Mouse (Mus musculus) forebrain, embryonic 13.5 days (tissue): Measurements from ENCODE around the gene Adcy2. TPM values are rescaled to one million over a fixed set of nuclear protein-coding genes. Genes with fewer than 3 reads are reported as not detected.

Experiments used
- ATAC-seq: fragments of 200-750 bp; cut with Nextera tagmentation; 2 replicates; pipeline ENCODE4 v1.8.0; 2017
- H3K27ac ChIP-seq: fragments of 300-500 bp; sonication (generic); 2 replicates; pipeline ENCODE4 v1.5.1; 2015; ENCODE audit warnings: inconsistent platforms, mild to moderate bottlenecking, moderate library complexity
- H3K27me3 ChIP-seq: fragments of 300-500 bp; sonication (generic); 2 replicates; pipeline ENCODE4 v1.6.1; 2015; ENCODE audit warnings: mild to moderate bottlenecking, inconsistent platforms
- H3K36me3 ChIP-seq: fragments of 300-500 bp; sonication (generic); 2 replicates; pipeline ENCODE4 v1.6.1; 2015; ENCODE audit warnings: mild to moderate bottlenecking, inconsistent platforms; ENCODE audit not compliant: poor library complexity, severe bottlenecking
- H3K4me1 ChIP-seq: fragments of 300-500 bp; sonication (generic); 2 replicates; pipeline ENCODE4 v1.6.1; 2015; ENCODE audit warnings: inconsistent platforms
- H3K4me2 ChIP-seq: fragments of 300-500 bp; sonication (generic); 2 replicates; pipeline ENCODE4 v1.6.1; 2015; ENCODE audit warnings: inconsistent platforms, mild to moderate bottlenecking, moderate library complexity
- H3K4me3 ChIP-seq: fragments of 300-500 bp; sonication (generic); 2 replicates; pipeline ENCODE4 v1.5.1; 2015; ENCODE audit warnings: mild to moderate bottlenecking, inconsistent platforms
- H3K9ac ChIP-seq: fragments of 300-500 bp; sonication (generic); 2 replicates; pipeline ENCODE4 v1.6.1; 2015; ENCODE audit warnings: mild to moderate bottlenecking, inconsistent platforms
- H3K9me3 ChIP-seq: fragments of 300-500 bp; sonication (generic); replicated peaks from 2 replicates; pipeline ENCODE4 v1.6.1; 2016; ENCODE audit warnings: inconsistent platforms
- WGBS: fragments of 180-500 bp; shearing (Covaris S2); methylation state at CpG from one replicate; pipeline ENCODE4 v1.1.7; 2015; 5-methylcytosine and 5-hydroxymethylcytosine counted together
- polyA plus RNA-seq: library from polyadenylated mRNA; unstranded; fragments of >200 nt; fragmentation: Nextera tagmentation; extraction: Ambion mirVana; gene quantifications from 2 replicates; pipeline ENCODE4 v1.2.1, GENCODE M21; 2015

Adcy2 gene
- polyA plus RNA-seq, 1 experiment from 2014 or later, result 1.2 TPM

- Histone ChIP-seq H3K4me1 (no peaks in the 10 kb centered on the region), H3K36me3 (no peaks in the 10 kb centered on the region)
- no peak for ATAC-seq
Measured at GRCm38 (mm10) chr13:68793286-68793685, 206.1 kb downstream of the Adcy2 start.

GRCm38 (mm10) chr13:68787286-68788061, 211.9 kb downstream of the Adcy2 start:
- H3K27ac ChIP-seq, result no peak overlapping the region
- H3K4me2 ChIP-seq, result no peak overlapping the region
- ATAC-seq, result no peak
- H3K9ac ChIP-seq, result no peak overlapping the region
- no peaks in the 10 kb centered on the region for H3K9me3 ChIP-seq
- H3K27me3 ChIP-seq, result no peaks in the 10 kb centered on the region
- WGBS, result 87% methylated on average over 8 of the region's 8 CpGs
- no peaks in the 10 kb centered on the region for H3K4me1 ChIP-seq
- H3K4me3 ChIP-seq, result no peak overlapping the region
- no peaks in the 10 kb centered on the region for H3K36me3 ChIP-seq

More at GRCm38 (mm10) chr13:68793286-68793685, 206.1 kb downstream of the Adcy2 start:
- H3K27me3 ChIP-seq, result no peaks in the 10 kb centered on the region
- no peak overlapping the region for H3K27ac ChIP-seq
- H3K4me2 ChIP-seq, result no peak overlapping the region
- H3K9ac ChIP-seq, result no peak overlapping the region
- no peak overlapping the region for H3K4me3 ChIP-seq
- no peaks in the 10 kb centered on the region for H3K9me3 ChIP-seq

- Histone ChIP-seq H3K27me3 (no peaks in the 10 kb centered on the region), H3K4me1 (no peaks in the 10 kb centered on the region), H3K36me3 (no peaks in the 10 kb centered on the region), H3K4me3 (no peak overlapping the region), H3K27ac (no peak overlapping the region), H3K4me2 (no peak overlapping the region), H3K9me3 (no peaks in the 10 kb centered on the region), H3K9ac (no peak overlapping the region)
- WGBS, result 66% methylated on average over 1 of the region's 1 CpGs
- no peak for ATAC-seq
Measured at GRCm38 (mm10) chr13:68783096-68783495, 216.2 kb downstream of the Adcy2 start.

- Histone ChIP-seq H3K4me2 (no peak overlapping the region), H3K9me3 (no peaks in the 10 kb centered on the region), H3K4me3 (no peak overlapping the region), H3K9ac (no peak overlapping the region), H3K4me1 (no peaks in the 10 kb centered on the region), H3K27me3 (no peaks in the 10 kb centered on the region), H3K36me3 (no peaks in the 10 kb centered on the region), H3K27ac (no peak overlapping the region)
- ATAC-seq, result no peak
- 92% methylated on average over 6 of the region's 6 CpGs for WGBS
Measured at GRCm38 (mm10) chr13:68778011-68778672, 221.2 kb downstream of the Adcy2 start.

- no peak for ATAC-seq
- 80% methylated on average over 2 of the region's 2 CpGs for WGBS
- Histone ChIP-seq H3K27me3 (no peaks in the 10 kb centered on the region), H3K9me3 (no peaks in the 10 kb centered on the region), H3K9ac (no peak overlapping the region), H3K36me3 (no peaks in the 10 kb centered on the region), H3K4me2 (no peak overlapping the region), H3K4me1 (no peaks in the 10 kb centered on the region), H3K4me3 (no peak overlapping the region), H3K27ac (no peak overlapping the region)
Measured at GRCm38 (mm10) chr13:68773599-68774211, 225.6 kb downstream of the Adcy2 start.

GRCm38 (mm10) chr13:68768588-68768987, 230.8 kb downstream of the Adcy2 start:
- Histone ChIP-seq H3K9ac (no peak overlapping the region), H3K27ac (no peak overlapping the region), H3K4me3 (no peak overlapping the region), H3K9me3 (no peaks in the 10 kb centered on the region), H3K4me2 (no peak overlapping the region), H3K36me3 (no peaks in the 10 kb centered on the region), H3K4me1 (no peaks in the 10 kb centered on the region), H3K27me3 (no peaks in the 10 kb centered on the region)
- ATAC-seq, result no peak
- 97% methylated on average over 3 of the region's 3 CpGs for WGBS

GRCm38 (mm10) chr13:68765896-68766578, 233.3 kb downstream of the Adcy2 start:
- Histone ChIP-seq H3K9ac (no peak overlapping the region), H3K4me2 (no peak overlapping the region), H3K4me1 (no peaks in the 10 kb centered on the region), H3K4me3 (no peak overlapping the region), H3K9me3 (no peaks in the 10 kb centered on the region), H3K36me3 (no peaks in the 10 kb centered on the region), H3K27me3 (no peaks in the 10 kb centered on the region), H3K27ac (no peak overlapping the region)
- ATAC-seq, result no peak
- 86% methylated on average over 8 of the region's 8 CpGs for WGBS

- no peak for ATAC-seq
Measured at GRCm38 (mm10) chr13:68764614-68765013, 234.7 kb downstream of the Adcy2 start.

GRCm38 (mm10) chr13:68749801-68750200, 249.5 kb downstream of the Adcy2 start:
- Histone ChIP-seq H3K27me3 (no peaks in the 10 kb centered on the region), H3K4me1 (no peaks in the 10 kb centered on the region), H3K9me3 (no peaks in the 10 kb centered on the region; the same call in 1 of the 2 replicates), H3K4me2 (no peak overlapping the region), H3K4me3 (no peak overlapping the region), H3K27ac (no peak overlapping the region), H3K36me3 (no peaks in the 10 kb centered on the region), H3K9ac (no peak overlapping the region)
- no peak for ATAC-seq
- WGBS, result 77% methylated on average over 9 of the region's 9 CpGs

More at GRCm38 (mm10) chr13:68764614-68765013, 234.7 kb downstream of the Adcy2 start:
- no peak overlapping the region for H3K9ac ChIP-seq
- H3K4me3 ChIP-seq, result no peak overlapping the region
- 87% methylated on average over 3 of the region's 3 CpGs for WGBS
- H3K4me1 ChIP-seq, result no peaks in the 10 kb centered on the region
- no peaks in the 10 kb centered on the region for H3K36me3 ChIP-seq
- no peaks in the 10 kb centered on the region for H3K27me3 ChIP-seq
- H3K27ac ChIP-seq, result no peak overlapping the region
- no peaks in the 10 kb centered on the region for H3K9me3 ChIP-seq
- no peak overlapping the region for H3K4me2 ChIP-seq

- H3K9ac ChIP-seq, result no peak overlapping the region
- no peaks in the 10 kb centered on the region for H3K4me1 ChIP-seq
- H3K27me3 ChIP-seq, result no peaks in the 10 kb centered on the region
- H3K9me3 ChIP-seq, result no peaks in the 10 kb centered on the region; the same call in 1 of the 2 replicates
- H3K27ac ChIP-seq, result no peak overlapping the region
- H3K4me3 ChIP-seq, result no peak overlapping the region
- WGBS, result 89% methylated on average over 2 of the region's 2 CpGs
- H3K4me2 ChIP-seq, result no peak overlapping the region
- no peak for ATAC-seq
- H3K36me3 ChIP-seq, result no peaks in the 10 kb centered on the region
Measured at GRCm38 (mm10) chr13:68749370-68749769, 250.0 kb downstream of the Adcy2 start.

GRCm38 (mm10) chr13:68745426-68745825, 253.9 kb downstream of the Adcy2 start:
- ATAC-seq, result no peak
- Histone ChIP-seq H3K27ac (no peak overlapping the region), H3K27me3 (no peaks in the 10 kb centered on the region), H3K4me3 (no peak overlapping the region), H3K9me3 (no peaks in the 10 kb centered on the region; the same call in 1 of the 2 replicates), H3K9ac (no peak overlapping the region), H3K4me1 (no peaks in the 10 kb centered on the region), H3K36me3 (no peaks in the 10 kb centered on the region), H3K4me2 (no peak overlapping the region)
- WGBS, result 81% methylated on average over 5 of the region's 5 CpGs

GRCm38 (mm10) chr13:68712661-68713060, 286.7 kb downstream of the Adcy2 start:
- Histone ChIP-seq H3K4me1 (no peaks in the 10 kb centered on the region), H3K27ac (no peak overlapping the region), H3K4me2 (no peak overlapping the region), H3K4me3 (no peak overlapping the region), H3K9me3 (no peaks in the 10 kb centered on the region), H3K9ac (no peak overlapping the region), H3K36me3 (no peaks in the 10 kb centered on the region), H3K27me3 (no peaks in the 10 kb centered on the region)
- no peak for ATAC-seq
